Mouse (Mus musculus): Measurements from ENCODE around the gene Skp1a. TPM values are rescaled to one million over a fixed set of nuclear protein-coding genes. Genes with fewer than 3 reads are reported as not detected.

The Skp1a gene
- polyA plus RNA-seq, 1 experiment from 2014 or later, result 1,103 TPM

GRCm38 (mm10) chr11:52274456-52275112, 42.8 kb downstream of the Skp1a start:
- 87% methylated on average over 20 of the region's 20 CpGs for WGBS
- Histone ChIP-seq H3K27me3 (no peaks in the 10 kb centered on the region), H3K4me3 (no peak overlapping the region), H3K4me2 (no peak overlapping the region), H3K27ac (no peak overlapping the region), H3K36me3 (no peaks in the 10 kb centered on the region), H3K4me1 (replicated peaks) (peaks cover 15% of the 10 kb centered on the region), H3K9ac (no peak overlapping the region), H3K9me3 (no peaks in the 10 kb centered on the region)
- ATAC-seq (ENCODE audit: low FRiP score), result no peak

- no peak for ATAC-seq (ENCODE audit: low FRiP score)
Observed at GRCm38 (mm10) chr11:52275366-52275765, 43.6 kb downstream of the Skp1a start.

GRCm38 (mm10) chr11:52275774-52276555, 44.2 kb downstream of the Skp1a start:
- Histone ChIP-seq H3K36me3 (no peaks in the 10 kb centered on the region), H3K9ac (no peak overlapping the region), H3K27me3 (peaks cover 1% of the 10 kb centered on the region; the same call in 1 of the 2 replicates), H3K4me2 (no peak overlapping the region), H3K4me1 (replicated peaks) (peaks cover 15% of the 10 kb centered on the region), H3K27ac (no peak overlapping the region), H3K4me3 (no peak overlapping the region), H3K9me3 (no peaks in the 10 kb centered on the region)
- ATAC-seq (ENCODE audit: low FRiP score), result no peak
- 85% methylated on average over 9 of the region's 9 CpGs for WGBS

More at GRCm38 (mm10) chr11:52275366-52275765, 43.6 kb downstream of the Skp1a start:
- Histone ChIP-seq H3K4me2 (no peak overlapping the region), H3K27me3 (no peaks in the 10 kb centered on the region), H3K36me3 (no peaks in the 10 kb centered on the region), H3K9ac (no peak overlapping the region), H3K27ac (no peak overlapping the region), H3K9me3 (no peaks in the 10 kb centered on the region), H3K4me3 (no peak overlapping the region), H3K4me1 (replicated peaks) (peaks cover 15% of the 10 kb centered on the region)
- WGBS, result 89% methylated on average over 8 of the region's 8 CpGs

DNA sequence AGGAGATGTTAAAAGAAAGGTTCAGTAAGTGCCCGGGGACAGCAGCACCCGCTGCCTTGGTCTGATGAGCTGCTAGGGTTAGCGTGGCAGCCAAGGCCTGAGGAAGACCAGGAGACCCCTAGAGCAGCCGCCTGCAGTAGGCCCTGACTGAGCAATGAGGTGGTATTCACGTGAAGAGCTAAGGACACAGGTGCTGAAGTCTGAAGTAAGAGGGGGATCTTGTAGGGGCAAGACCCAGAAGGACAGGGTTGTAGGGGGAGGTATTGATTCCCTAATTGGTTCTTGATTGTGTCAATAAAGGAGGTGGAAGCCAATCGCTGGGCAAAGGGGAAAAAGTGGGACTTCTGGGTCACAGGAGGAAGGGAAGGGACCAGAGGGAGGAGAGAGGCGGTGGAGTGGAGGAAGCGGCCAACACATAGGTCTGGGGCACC, 45.2 kb downstream of the Skp1a start:
- H3K36me3 ChIP-seq, result no peaks in the 10 kb centered on the region
- H3K4me1 ChIP-seq (replicated peaks), result peaks cover 15% of the 10 kb centered on the region
- H3K9ac ChIP-seq, result no peak overlapping the region
- no peak overlapping the region for H3K4me3 ChIP-seq
- no peak overlapping the region for H3K27ac ChIP-seq
- H3K9me3 ChIP-seq, result no peaks in the 10 kb centered on the region
- no peak overlapping the region for H3K4me2 ChIP-seq
- WGBS, result 97% methylated on average over 8 of the region's 8 CpGs
- ATAC-seq (ENCODE audit: low FRiP score), result no peak
- peaks cover 11% of the 10 kb centered on the region for H3K27me3 ChIP-seq

GRCm38 (mm10) chr11:52277433-52278150, 45.8 kb downstream of the Skp1a start:
- Histone ChIP-seq H3K4me1 (replicated peaks) (peaks cover 13% of the 10 kb centered on the region), H3K27ac (no peak overlapping the region), H3K4me2 (no peak overlapping the region), H3K9me3 (no peaks in the 10 kb centered on the region), H3K27me3 (peaks cover 17% of the 10 kb centered on the region), H3K4me3 (no peak overlapping the region), H3K9ac (no peak overlapping the region), H3K36me3 (no peaks in the 10 kb centered on the region)
- ATAC-seq (ENCODE audit: low FRiP score), result no peak
- 91% methylated on average over 6 of the region's 6 CpGs for WGBS

DNA sequence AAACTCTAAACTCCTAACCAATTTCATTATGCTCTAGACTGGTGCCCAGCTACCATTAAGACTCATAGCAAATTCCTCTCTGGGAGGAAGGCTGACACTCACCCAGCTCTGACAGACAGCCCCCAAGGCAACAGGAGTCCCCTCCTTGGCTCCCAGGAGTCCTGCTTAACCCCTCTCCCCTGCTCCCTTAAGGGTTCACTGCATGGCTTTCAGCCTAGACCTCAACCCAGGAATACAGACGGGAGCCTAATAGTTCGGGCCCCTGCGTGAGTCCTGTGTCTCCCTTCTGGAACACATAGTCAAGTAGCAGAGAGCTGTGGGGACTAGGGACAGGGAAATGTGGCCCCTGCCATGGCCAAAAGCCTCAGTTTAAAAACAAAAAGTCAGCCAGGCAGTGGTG, 46.4 kb downstream of the Skp1a start:
- no peaks in the 10 kb centered on the region for H3K36me3 ChIP-seq
- H3K9me3 ChIP-seq, result no peaks in the 10 kb centered on the region
- H3K27me3 ChIP-seq, result peaks cover 23% of the 10 kb centered on the region
- no peak overlapping the region for H3K4me3 ChIP-seq
- H3K27ac ChIP-seq, result no peak overlapping the region
- ATAC-seq (ENCODE audit: low FRiP score), result no peak
- H3K4me2 ChIP-seq, result no peak overlapping the region
- peaks cover 13% of the 10 kb centered on the region for H3K4me1 ChIP-seq (replicated peaks)
- H3K9ac ChIP-seq, result no peak overlapping the region
- 90% methylated on average over 3 of the region's 3 CpGs for WGBS

- WGBS, result 94% methylated on average over 6 of the region's 6 CpGs
- Histone ChIP-seq H3K36me3 (no peaks in the 10 kb centered on the region), H3K9me3 (no peaks in the 10 kb centered on the region), H3K27me3 (peaks cover 31% of the 10 kb centered on the region), H3K4me1 (replicated peaks) (peaks cover 21% of the 10 kb centered on the region), H3K27ac (no peak overlapping the region), H3K9ac (no peak overlapping the region), H3K4me3 (no peak overlapping the region), H3K4me2 (no peak overlapping the region)
- no peak for ATAC-seq (ENCODE audit: low FRiP score)
Observed at GRCm38 (mm10) chr11:52278991-52279390, 47.2 kb downstream of the Skp1a start.

GRCm38 (mm10) chr11:52279611-52280145, 47.9 kb downstream of the Skp1a start:
- Histone ChIP-seq H3K9ac (no peak overlapping the region), H3K4me3 (no peak overlapping the region), H3K9me3 (no peaks in the 10 kb centered on the region), H3K36me3 (no peaks in the 10 kb centered on the region), H3K27ac (no peak overlapping the region), H3K4me1 (replicated peaks) (peaks cover 27% of the 10 kb centered on the region), H3K4me2 (no peak overlapping the region), H3K27me3 (peaks cover 38% of the 10 kb centered on the region)
- no peak for ATAC-seq (ENCODE audit: low FRiP score)
- 97% methylated on average over 8 of the region's 8 CpGs for WGBS

DNA sequence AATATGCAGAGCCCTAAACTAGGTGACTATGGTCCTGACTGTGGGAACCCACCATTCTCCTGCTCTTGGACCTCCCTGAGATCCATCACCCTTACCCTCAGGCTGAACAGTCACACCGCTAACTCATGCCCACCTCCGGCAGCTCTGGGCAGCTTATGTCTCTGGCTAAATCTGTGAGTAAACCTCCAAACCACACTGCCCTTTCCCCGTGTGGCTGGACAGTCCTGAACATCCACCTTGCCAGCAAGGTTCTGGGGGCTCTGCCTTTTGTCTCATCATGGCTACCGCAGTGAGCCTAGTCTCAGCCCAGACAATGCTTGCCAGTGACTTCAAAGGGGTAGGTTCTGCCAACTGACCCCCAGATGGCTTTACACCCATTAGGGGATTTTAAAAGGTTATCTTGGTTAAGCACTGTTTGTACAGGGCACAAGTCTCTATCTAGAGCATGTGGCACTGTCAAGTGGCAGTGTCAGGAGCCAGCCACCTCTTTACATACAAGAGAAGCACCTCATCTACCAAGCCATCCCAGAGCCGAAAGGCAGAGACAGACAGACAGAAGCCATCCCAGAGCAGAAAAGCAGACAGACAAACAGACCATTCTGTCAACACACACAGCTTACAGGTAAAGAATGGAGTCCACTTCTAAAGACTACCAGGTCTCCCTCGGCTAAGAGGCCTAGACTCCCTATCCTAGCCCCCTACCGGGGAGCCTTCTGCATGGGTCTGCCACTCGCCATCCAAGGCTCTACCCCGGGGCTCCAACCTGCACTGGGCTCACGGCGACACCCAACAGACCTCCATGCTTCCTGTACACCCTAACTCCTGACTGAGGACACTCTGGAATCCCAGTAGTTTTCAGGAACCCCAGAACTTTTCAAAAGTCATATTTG, 49.0 kb downstream of the Skp1a start:
- Histone ChIP-seq H3K27ac (no peak overlapping the region), H3K9ac (no peak overlapping the region), H3K4me1 (replicated peaks) (peaks cover 29% of the 10 kb centered on the region), H3K27me3 (peaks cover 50% of the 10 kb centered on the region), H3K36me3 (no peaks in the 10 kb centered on the region), H3K4me3 (no peak overlapping the region), H3K4me2 (no peak overlapping the region), H3K9me3 (no peaks in the 10 kb centered on the region)
- WGBS, result 91% methylated on average over 11 of the region's 11 CpGs
- ATAC-seq (ENCODE audit: low FRiP score), result no peak

DNA sequence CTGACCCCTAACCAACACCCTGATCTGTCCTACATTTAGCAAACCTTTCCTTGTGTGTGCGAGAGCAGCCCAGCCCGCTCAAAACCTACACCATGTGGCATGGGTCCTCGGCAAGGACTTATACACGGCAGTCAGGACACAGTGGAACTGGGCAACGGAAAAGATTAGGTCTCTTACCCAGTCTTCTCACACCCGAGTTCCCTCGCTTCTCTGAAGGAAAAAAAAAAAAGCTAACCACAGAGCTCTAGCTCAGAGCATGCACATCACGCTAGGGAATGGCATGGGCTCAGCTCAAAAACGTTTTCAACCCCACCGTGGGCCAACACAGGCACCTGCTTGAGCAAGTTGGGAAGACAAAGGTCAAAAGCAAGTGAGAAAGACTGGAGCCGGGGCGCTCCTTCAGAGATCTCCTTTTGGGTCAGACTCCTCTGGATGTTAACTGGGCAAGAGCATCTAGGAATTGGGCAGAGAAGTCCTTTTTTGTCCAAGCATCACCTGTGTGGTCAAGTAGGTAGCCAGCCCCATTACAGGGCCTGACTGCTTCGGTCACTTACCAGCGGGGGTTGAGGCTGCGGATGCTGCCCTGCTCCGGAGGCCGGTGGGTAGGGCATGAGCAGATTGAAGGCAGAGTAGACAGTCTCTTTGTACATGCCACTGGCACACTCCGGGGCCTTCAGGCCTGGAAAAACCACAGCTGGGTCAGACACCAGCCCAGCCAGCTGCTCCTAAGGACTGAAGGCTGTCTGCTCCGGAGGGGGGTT, 50.0 kb downstream of the Skp1a start:
- H3K27me3 ChIP-seq, result peaks cover 58% of the 10 kb centered on the region
- WGBS, result 69% methylated on average over 19 of the region's 19 CpGs

DNA sequence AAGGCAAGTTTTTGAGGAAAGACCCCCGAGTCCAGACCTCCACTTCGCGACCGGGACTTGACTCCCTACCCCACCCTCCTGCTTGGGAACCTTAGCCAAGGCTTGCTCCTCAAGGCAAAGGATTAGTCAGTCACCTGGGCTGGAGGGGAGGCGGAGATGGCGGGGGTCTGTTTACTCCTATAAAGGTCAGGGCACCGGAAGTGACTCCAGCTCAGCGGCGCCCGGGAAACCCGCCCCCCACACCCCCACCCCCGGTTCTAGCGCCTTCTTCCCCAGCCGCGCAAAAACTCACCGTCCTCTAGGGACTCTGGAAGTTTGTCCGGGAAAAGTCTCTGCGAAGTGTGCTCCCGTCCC, 50.6 kb downstream of the Skp1a start:
- under 1% methylated on average over 19 of the region's 19 CpGs for WGBS
- H3K4me2 ChIP-seq, result peak overlapping the region; percentile 90
- no peak overlapping the region for H3K27ac ChIP-seq
- peaks cover 61% of the 10 kb centered on the region for H3K27me3 ChIP-seq
- H3K9me3 ChIP-seq, result no peaks in the 10 kb centered on the region
- ATAC-seq (ENCODE audit: low FRiP score), result no peak
- H3K36me3 ChIP-seq, result no peaks in the 10 kb centered on the region
- peaks cover 40% of the 10 kb centered on the region for H3K4me1 ChIP-seq (replicated peaks)
- H3K4me3 ChIP-seq, result peak overlapping the region; percentile 60
- H3K9ac ChIP-seq, result peak overlapping the region; percentile 75

More for the DNA sequence above, 50.0 kb downstream of the Skp1a start:
- no peaks in the 10 kb centered on the region for H3K9me3 ChIP-seq
- ATAC-seq (ENCODE audit: low FRiP score), result no peak
- H3K4me2 ChIP-seq, result peak overlapping the region; percentile 90
- H3K4me3 ChIP-seq, result peak overlapping the region; percentile 60
- H3K4me1 ChIP-seq (replicated peaks), result peaks cover 37% of the 10 kb centered on the region
- H3K9ac ChIP-seq, result no peak overlapping the region
- no peak overlapping the region for H3K27ac ChIP-seq
- H3K36me3 ChIP-seq, result no peaks in the 10 kb centered on the region
